Mouse (Mus musculus) embryonic stem cell, embryonic (primary cell): ENCODE measurements around the gene Il18.
"Not testable (repeated sequence)": the region's sequence is repeated elsewhere in the genome, so short reads cannot be mapped to it uniquely, and the experiment has no call there.

Experiments used
- CTCF ChIA-PET, 4 experiments: fragments of 300-600 bp in 2 of 4; fragments of 350-600 bp in 2 of 4; sonication (Branson Sonifier 250); formaldehyde crosslinking; loops; one replicate each; lab custom pipeline; 2022; ENCODE audit warnings: inconsistent platforms in 2 of 4; lab: Charles Lee
- POLR2A ChIA-PET, 4 experiments: fragments of 300-600 bp in 2 of 4; fragments of 350-600 bp in 2 of 4; sonication (Branson Sonifier 250); formaldehyde crosslinking; loops; one replicate each; lab custom pipeline; 2022; ENCODE audit warnings: antibody characterized with exemption in 4 of 4, inconsistent platforms in 1 of 4; lab: Charles Lee

Gene Il18

DNA sequence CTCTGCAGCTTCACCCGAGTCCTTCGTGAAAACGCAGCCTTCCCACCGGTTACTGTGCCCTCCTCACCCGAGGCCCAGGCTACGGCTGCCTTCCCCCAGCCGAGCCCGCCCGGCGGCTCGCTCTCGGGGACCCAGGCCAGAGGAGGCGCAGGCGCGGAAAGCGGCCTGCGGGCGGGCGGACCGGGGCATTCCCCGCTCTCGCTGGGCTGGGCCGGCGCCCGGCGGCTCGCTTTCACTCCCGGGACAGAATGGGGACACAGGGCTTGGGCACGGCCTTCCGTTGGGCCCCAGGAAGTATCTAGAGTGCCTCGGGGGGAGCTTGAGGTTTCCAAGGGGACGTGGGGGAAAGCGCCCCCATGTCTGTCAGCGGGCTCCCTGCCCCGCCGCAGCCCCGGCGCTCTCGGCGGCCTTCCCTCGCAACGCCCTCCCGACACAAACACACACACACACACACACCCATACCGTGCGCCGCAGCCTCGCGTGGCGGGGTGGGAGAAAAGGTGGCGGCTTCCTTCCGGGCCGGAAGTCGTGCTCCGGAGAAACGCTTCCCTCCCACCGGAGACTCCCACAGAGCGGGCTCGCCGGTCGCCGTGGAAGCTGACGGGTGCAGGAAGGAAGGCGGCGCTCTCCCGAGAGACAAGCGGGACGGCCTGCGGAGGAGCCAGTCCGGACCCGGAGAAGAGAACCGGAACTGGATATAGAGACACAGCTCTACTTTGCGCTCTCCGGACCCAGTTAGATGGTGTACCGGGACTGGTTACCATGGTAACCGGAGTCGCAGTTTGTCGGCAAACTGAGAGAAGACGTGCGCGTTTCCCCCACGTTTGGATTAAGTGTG lies 62.4 kb downstream of the Il18 start, which contains the start of the genes Pih1d2 and Nkapd1:
TSS of gene Pih1d2 (plus strand) at position 556 of the 838 bp plus-strand sequence.
TSS of gene Nkapd1 (minus strand) at position 699 of the 838 bp plus-strand sequence.
- POLR2A ChIA-PET, result interaction anchor here (0.6 to 2.8 kb wide), 34 partner anchors 9 to 1487 kb away, joined by 3 to 26 read pairs (median 4); partner anchors contain the start of genes Sdhd (in 4 of the 4), Timm8b (in 4 of the 4), Dlat (in 2 of the 4) and Dixdc1 (in 1 of the 4)
- CTCF ChIA-PET, result interaction anchor here in 2 of 4 experiments (0.5 to 1.0 kb wide), 4 partner anchors 30 to 306 kb away, joined by 3 to 5 read pairs (median 4); partner anchors contain the start of gene Pts (in 1 of the 2)

DNA sequence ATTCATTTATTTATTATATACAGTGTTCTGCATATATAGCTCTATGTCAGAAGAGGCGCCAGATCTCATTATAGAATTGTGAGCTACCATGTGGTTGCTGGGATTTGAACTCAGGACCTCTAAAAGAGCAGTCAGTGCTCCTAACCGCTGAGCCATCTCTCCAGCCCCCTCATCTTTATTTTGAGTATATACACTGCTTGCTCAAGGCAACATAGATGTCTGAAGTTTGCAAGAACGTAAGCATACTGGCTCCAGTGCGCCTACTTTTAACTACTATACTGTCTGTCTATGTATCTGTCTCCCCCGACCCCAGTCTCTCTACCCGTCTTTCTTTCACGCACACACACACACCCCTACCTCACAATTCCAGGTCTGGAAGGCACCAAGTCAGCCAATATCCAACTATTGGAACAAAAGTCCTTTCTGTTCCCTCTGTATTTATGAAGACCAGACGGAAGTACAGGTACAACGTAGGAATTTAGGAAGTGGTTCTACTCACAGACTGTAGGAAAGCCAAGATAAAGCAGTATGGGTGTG lies 63.2 kb downstream of the Il18 start:
- POLR2A ChIA-PET, result interaction anchor here in 3 of 4 experiments (0.6 to 2.8 kb wide), 20 partner anchors 10 to 1132 kb away, joined by 3 to 26 read pairs (median 4); partner anchors contain the start of genes Sdhd (in 3 of the 3), Timm8b (in 3 of the 3), Dlat (in 1 of the 3) and Ttc12 (in 1 of the 3)
- CTCF ChIA-PET, result no interaction called here

DNA sequence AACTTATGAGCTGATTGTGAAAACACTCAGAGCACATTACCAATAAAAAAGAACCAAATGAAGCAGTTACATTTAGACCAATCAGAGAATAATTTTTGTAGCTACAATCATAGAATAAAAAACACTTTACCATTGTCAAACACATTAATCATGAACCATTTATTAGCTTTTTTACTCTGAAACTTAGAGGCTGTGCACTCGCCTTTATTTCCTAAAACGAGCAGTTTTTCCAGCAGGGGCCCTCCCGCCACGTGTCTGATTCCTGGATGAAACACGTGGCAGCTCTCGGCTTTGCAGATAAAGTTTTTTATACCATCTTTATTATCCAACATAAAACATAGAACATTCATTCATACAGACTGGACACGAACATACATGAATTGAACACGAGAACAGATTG lies 76.3 kb downstream of the Il18 start:
- POLR2A ChIA-PET, CTCF ChIA-PET: not testable (repeated sequence)
